13 mouse cellular contexts compared by ENCODE assay signal in the genomic region with DNA sequence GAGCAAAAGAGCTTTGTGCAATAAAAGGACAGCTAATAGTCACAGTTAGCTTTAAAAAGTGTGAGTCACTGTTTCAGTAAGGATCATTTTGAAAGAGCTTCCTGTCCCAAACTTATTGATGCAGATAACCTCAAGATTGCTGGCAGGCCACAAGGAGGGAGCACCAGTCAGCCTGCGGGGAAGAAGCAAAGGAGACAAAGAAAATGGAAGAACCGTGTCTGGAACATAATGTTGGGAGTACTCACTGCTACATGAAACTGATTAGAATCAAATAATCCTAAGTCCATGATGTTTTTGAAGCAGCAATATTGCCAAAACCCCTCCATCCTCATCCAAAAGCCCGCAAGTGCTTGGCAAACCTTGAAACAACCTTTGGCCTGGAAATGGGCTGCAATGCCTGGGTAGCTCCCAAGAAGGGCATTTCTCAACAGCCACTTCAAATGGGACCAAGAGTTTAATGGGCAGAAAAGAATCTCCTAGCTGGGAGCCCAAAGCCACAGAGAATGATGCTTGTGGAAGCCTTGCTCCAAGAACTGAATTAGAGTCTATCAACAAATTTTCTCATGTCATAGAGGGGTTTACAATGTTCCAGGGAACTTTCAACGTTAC.
"Had no signal": no experiment of that assay in that cellular context is flagged by ENCODE, and none has a peak within 500 bp of the region (broad histone marks: within the 10 kb centered on the region; RNA-seq: fewer than 3 reads in every experiment).

No protein-coding gene starts in this region.

- H3K4me1 ChIP-seq: limb, embryonic 15.5 days; midbrain, embryonic 12.5 days; neural tube, embryonic 13.5 days; stomach, embryonic 15.5 days had no signal

- H3K27ac ChIP-seq: left cerebral cortex, adult 2 months; limb, embryonic 15.5 days; liver, embryonic 14.5 days; midbrain, embryonic 12.5 days; neural tube, embryonic 13.5 days; stomach, embryonic 15.5 days had no signal

- H3K36me3 ChIP-seq: limb, embryonic 15.5 days; midbrain, embryonic 12.5 days; neural tube, embryonic 13.5 days; stomach, embryonic 15.5 days had no signal

- H3K9ac ChIP-seq: limb, embryonic 15.5 days; liver, embryonic 14.5 days; midbrain, embryonic 12.5 days; neural tube, embryonic 13.5 days; stomach, embryonic 15.5 days had no signal

- DNase-seq: kidney, postnatal 10 days; lung, adult 2 months; lung, postnatal 10 days; retina, postnatal 1 day; right cerebral cortex, postnatal 14 days; thymus, adult 2 months; thymus, postnatal 36 days had no signal

- H3K4me3 ChIP-seq: left cerebral cortex, adult 2 months; limb, embryonic 15.5 days; midbrain, embryonic 12.5 days; neural tube, embryonic 13.5 days; stomach, embryonic 15.5 days had no signal

- H3K27me3 ChIP-seq: limb, embryonic 15.5 days; midbrain, embryonic 12.5 days; neural tube, embryonic 13.5 days; stomach, embryonic 15.5 days had no signal
